Mouse (Mus musculus): ENCODE results near the gene Itih3.

DNA sequence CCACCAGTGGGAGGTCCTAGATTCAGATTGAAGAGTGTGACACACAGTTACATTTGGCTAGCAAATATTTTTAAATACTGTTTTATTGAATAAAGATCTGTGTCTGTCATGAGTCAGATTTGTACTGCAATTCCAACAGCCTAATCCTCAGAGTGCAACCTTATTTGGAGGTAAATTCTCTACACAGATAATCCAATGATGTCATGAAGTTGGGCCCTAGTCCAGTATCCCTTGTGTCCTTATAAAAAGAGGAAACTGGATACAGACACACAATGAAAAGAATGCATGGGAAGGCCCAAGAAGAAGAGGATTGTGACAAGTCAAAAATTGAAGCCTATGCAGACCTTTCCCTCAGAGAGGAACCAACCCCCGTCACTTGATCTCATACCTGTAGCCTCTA, 7.0 kb downstream of the Itih3 start:
- TF ChIP-seq CTCF (IDR thresholded peaks at IDR 0.05; ENCODE audit: borderline replicate concordance, control insufficient read depth, extremely low read depth, insufficient read depth, low read length, poor library complexity) (no peak), POLR2A (IDR thresholded peaks at IDR 0.05; ENCODE audit: control insufficient read depth, extremely low read depth, insufficient read depth, low read length, poor library complexity) (no peak)
